Mouse (Mus musculus) ovary, postnatal 14 days (tissue): ENCODE data around the gene Gm20498.
"Not testable (repeated sequence)": the region's sequence is repeated elsewhere in the genome, so short reads cannot be mapped to it uniquely, and the experiment has no call there.

Source experiments
- DNase-seq: peaks from one replicate; pipeline ENCODE4 v3.0.0; 2022; ENCODE audit warnings: low spot score

The Gm20498 gene

GRCm38 (mm10) chr12:81532316-81533028, at the start of gene Gm20498, which contains the start of gene Synj2bp:
Gm20498 (minus strand) TSS chr12:81532905.
Synj2bp (minus strand) TSS chr12:81532911.
- peak; percentile 67 for DNase-seq

- DNase-seq: no peak
Measured at GRCm38 (mm10) chr12:81568374-81568773, 35.7 kb upstream of the Gm20498 start, which contains the start of gene Adam21. Adam21 (minus strand) TSS chr12:81568474.

DNA sequence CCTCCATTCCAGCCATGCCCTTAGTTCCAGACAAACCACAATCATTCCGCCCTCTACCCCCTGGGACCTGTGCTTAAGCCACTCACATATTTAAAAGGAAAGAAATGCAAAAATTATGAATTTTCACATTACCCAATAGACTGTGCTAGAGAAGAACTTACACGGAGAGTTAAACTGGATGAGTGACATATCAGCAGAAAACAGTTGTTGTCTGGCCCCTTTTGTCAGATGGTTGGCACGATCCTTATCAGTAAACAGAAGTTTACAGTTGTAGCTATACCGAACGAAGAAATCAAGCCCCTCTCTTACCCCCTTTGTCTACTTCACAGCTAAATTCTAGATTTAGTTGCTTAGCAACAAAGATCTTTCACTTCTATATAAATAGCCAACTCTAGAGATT, 35.2 kb upstream of the Gm20498 start:
- no peak for DNase-seq

GRCm38 (mm10) chr12:81564173-81564572, 31.5 kb upstream of the Gm20498 start:
- DNase-seq: no peak

- DNase-seq: no peak
Measured at GRCm38 (mm10) chr12:81549286-81549685, 16.6 kb upstream of the Gm20498 start.

DNA sequence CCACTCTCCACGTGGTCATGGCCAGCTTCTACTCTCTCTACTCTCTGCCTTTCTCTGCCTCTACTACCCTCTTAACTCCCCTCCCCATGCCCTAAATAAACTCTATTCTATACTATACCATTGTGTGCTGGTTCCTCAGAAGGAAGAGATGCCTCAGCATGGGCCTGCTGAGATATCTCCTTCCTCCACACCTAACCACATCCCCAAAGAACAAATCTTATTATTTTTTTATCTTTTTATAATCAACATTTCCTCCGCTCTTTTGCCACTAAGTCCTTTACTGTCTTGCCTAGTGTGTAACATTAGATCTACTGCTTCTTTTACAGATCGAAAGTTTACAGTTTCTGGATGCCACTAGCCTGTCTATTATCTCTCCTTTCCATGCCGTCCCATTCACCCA, 14.5 kb upstream of the Gm20498 start:
- DNase-seq: no peak

DNA sequence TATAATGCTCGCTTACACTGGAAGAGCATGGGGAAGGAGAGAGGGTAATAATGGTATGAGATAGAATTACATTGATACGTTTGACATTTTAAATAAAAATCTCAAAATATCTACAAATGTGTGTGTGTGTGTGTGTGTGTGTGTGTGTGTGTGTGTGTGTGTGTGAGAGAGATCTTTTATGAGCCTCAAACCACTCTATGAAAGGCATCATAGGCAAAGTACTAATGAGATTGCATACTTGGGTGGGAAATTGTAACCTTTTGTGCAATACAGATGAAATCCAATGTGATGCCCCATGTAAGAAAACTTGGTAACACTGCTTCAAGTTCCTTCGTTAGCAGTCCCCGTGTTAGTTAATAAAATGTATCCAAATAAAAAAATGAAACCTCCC, 319 bp upstream of the Gm20498 start:
- no peak for DNase-seq

- DNase-seq: not testable (repeated sequence)
Measured at GRCm38 (mm10) chr12:81530587-81530986, 2.1 kb downstream of the Gm20498 start.

DNA sequence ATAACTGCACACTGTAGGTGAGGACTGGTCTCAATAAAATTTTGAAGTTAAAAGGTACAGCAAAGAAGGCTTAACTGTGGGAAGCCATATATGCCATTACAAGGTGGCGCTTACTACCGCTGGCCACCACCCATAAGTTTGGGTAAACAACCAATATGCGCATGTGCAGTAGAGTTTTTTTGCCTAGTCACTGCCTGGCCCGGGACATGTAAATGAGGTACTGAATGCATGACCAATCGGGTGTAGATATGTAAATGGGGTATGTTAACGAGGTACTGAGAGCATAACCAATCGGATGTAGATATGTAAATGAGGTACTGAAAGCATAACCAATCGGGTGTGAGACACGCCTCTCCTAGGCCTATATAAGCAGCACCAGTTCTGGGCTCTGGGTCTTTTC, 35.8 kb downstream of the Gm20498 start:
- not testable (repeated sequence) for DNase-seq

DNA sequence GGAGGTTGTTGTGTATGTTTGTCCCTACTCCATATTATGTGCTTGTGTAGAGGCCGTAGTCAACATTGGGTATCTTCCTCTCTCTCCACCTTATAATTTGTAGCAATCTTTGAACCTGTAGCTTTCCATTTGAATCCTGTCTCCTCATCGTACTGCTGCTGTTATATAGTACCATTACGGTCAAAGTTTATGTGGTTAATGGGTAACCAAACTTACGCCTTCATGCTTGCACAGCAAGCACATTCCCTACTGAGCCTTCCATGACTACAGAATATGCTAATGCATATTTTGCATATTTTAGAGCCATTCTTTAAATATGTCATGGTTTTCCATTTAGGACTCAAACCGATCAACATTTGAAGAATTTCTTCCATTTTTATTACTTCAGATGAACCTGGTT, 42.2 kb downstream of the Gm20498 start:
- no peak for DNase-seq

DNA sequence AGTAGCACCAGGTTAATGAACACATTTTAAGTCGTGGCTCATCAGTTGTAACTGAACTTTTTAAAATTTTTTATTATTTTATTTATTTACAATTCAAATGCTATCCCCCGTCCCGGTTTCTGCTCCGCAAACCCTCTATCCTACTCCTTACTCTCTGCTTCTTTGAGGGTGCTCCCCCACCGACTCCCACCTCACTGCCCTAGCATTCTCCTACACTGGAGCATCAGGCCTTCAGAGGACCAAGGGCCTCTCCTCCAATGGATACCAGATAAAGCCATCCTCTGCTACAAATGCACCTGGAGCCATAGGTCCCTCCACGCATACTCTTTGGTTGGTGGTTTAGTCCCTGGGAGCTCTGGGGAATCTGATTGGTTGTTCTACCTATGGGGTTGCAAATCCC, 47.4 kb downstream of the Gm20498 start:
- no peak for DNase-seq

DNA sequence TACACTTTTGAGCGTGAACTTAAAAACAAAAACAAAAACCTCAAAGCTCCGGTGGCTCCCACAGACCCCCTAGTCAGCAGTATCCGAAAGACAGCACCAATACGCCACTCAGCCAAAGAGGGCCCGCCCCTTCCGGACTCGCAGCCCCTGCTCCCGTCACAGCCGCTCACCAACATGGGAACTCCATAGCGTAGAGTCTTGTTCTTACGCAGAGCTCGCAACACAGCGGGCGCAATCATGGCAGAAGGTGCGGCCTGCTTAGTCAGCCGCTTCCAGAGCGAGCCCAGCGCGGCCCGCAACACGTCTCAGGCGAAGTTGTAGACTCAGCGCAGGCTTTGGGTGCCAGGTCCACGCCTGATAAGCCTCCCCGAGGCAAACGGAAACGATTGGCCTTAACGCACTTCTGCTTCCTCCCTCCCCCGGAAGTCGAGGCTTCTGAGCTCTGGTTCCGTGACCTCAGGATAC, 47.9 kb downstream of the Gm20498 start, which contains the start of gene Cox16:
Cox16 (minus strand) TSS at position 401 of the 465 bp plus-strand sequence.
- DNase-seq: peak; percentile 75

GRCm38 (mm10) chr12:81484212-81484611, 48.5 kb downstream of the Gm20498 start:
- DNase-seq: no peak

- DNase-seq: no peak
Measured at GRCm38 (mm10) chr12:81483656-81484055, 49.0 kb downstream of the Gm20498 start.

DNA sequence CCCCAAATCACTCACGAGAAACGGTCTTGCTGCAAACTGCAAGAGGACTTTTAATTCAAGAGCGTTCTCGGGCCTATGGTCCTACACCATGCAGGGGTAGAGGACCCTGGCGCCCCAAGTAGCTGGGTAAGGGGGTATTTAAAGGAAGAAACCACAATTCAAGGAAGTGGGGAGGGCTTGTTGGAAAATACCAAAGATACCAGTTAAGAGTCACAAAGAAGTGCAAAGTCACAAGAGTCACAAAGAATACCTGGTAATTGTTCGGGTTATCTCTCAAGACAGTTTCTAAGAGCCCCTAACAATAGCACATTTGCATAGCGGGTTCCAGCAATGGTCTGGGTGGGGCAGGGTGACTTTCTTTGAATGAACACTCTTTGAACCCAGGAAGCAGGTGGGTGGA, 73.7 kb downstream of the Gm20498 start:
- DNase-seq: not testable (repeated sequence)

- not testable (repeated sequence) for DNase-seq
Measured at GRCm38 (mm10) chr12:81438985-81439384, 93.7 kb downstream of the Gm20498 start.

DNA sequence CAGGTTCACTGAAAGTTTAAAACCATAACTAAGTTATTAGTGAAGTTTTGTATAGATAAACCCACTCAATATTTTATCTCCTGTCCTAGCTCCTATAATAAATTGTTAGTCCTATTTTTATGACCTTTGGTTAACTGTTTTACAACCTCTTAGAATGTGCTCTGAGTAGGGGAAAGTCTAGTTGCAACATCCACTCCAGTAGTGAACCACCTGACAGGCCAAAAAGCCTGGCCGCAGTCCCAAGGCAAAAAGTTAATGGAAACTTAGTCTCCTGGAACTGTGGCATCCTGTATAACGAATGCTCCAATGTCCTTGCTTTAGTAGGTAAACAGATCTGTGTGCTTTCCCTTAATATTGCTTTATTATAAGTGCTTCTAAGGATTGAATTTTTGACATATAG, 97.9 kb downstream of the Gm20498 start:
- DNase-seq: not testable (repeated sequence)

- DNase-seq: no peak
Measured at GRCm38 (mm10) chr12:81421846-81422245, 110.9 kb downstream of the Gm20498 start, which contains the start of gene Adam4. Adam4 (minus strand) TSS chr12:81421946.

DNA sequence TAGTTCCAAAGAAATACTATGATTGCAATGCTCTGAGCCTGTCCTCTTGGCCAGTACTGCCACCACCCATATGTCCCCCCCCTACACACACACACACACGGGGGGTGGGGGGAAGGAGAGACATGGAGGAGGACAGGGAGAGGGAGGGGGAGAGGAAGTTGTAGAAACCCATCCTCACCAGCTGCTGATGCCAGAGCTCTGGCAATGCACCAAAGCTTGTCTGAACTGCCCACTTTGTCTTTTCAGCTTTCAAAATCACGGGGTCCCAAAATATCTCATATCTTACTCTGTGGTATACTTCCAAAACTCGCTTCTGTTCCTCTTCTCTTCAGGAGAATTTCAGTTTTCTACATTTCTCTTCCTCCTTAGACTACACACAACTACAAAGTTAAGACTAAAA, 119.5 kb downstream of the Gm20498 start:
- no peak for DNase-seq

GRCm38 (mm10) chr12:81408966-81409365, 123.7 kb downstream of the Gm20498 start:
- no peak for DNase-seq

DNA sequence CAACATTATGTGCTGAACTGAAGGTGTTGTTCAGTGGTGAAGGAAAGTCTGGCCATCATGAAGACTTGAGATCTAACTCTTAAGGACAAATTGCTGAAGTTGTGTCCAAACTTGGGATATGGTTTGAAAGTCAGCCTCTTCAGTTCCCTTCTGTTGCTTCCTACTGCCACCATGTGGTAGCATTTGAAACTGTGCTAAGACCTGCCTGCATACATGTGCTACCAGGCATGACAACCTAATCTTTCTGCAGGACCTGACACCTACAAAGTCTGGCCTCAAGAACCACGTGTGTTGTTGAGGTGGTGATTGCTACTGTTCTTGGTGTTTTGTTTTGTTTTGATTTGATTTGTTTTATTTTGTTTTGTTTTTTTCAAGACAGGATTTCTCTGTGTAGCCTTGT, 130.5 kb downstream of the Gm20498 start:
- DNase-seq: peak; percentile 52

- DNase-seq: not testable (repeated sequence)
Measured at GRCm38 (mm10) chr12:81379364-81379763, 153.3 kb downstream of the Gm20498 start, which contains the start of gene Gm4787. Gm4787 (minus strand) TSS chr12:81379464.

GRCm38 (mm10) chr12:81333841-81334240, 198.9 kb downstream of the Gm20498 start:
- DNase-seq: no peak
